Mouse (Mus musculus) ovary, adult 18-20 months (tissue): ENCODE results near the gene Gm7579.
"Not testable (repeated sequence)": the region's sequence is repeated elsewhere in the genome, so short reads cannot be mapped to it uniquely, and the experiment has no call there.

ENCODE experiments used
- DNase-seq: peaks from one replicate; pipeline ENCODE4 v3.0.0; 2022; ENCODE audit warnings: low spot score, mixed read lengths

The Gm7579 gene

DNA sequence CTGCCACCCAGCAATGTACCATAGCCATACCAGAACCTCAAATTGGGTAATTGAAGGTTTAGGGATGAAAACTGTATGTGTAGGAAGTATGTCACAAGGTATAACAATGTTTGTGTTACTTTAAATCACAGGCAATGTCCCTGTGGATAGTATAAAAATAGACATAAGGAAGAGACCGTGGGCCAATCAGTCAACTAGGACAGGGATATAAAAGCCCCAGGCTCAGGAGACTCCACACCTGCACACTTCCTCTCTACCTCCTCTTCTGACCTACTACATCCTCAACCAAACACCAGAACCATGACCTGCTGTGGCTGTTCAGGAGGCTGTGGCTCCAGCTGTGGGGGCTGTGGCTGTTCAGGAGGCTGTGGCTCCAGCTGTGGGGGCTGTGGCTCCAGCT, at the start of gene Gm7579:
Gm7579 (plus strand) TSS at position 301 of the 400 bp plus-strand sequence.
- no peak for DNase-seq

- DNase-seq, result not testable (repeated sequence)
Measured at GRCm38 (mm10) chr7:142165639-142166038, 46.0 kb upstream of the Gm7579 start, which contains the start of gene Gm4553. TSS of gene Gm4553 (minus strand) at chr7:142165739.

DNA sequence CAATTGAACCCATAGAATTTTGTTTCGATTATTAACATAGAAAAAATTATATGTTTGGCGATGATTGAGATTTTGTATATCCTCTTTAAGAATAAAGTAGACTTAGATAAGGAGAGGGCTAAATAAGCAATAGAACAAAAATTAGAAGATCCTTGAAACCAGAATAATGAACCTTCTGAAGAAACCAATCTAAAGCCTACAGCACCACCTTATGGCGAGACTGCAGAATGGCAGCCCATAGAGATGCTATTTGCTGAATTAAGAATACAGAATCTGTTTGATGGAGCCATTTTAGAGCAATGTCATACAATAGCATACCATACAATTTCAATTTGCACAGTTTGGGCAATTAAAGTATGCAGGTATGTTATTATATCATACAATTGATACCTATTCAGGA, 41.8 kb upstream of the Gm7579 start:
- no peak for DNase-seq

DNA sequence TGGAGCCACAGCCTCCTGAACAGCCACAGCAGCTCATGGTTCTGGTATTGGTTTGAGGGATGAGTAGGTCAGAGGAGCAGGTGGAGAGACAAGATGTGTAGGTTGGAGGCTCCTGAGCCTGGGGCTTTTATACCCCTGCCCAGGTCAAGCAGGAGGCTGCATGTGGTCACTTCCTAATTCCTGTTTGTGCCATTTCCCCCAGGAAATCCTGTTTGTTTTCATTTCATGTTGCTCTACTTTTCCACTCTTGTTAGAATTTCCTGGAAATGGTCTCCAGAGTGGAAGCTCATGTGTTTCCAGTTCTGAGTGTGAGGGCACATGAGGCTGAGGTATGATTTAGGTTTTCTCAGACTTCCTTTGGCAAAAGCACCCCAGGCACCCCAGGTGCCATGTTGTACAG, 35.8 kb upstream of the Gm7579 start, which contains the start of gene Krtap5-2:
Krtap5-2 (minus strand) TSS at position 101 of the 400 bp plus-strand sequence.
- DNase-seq, result not testable (repeated sequence)

DNA sequence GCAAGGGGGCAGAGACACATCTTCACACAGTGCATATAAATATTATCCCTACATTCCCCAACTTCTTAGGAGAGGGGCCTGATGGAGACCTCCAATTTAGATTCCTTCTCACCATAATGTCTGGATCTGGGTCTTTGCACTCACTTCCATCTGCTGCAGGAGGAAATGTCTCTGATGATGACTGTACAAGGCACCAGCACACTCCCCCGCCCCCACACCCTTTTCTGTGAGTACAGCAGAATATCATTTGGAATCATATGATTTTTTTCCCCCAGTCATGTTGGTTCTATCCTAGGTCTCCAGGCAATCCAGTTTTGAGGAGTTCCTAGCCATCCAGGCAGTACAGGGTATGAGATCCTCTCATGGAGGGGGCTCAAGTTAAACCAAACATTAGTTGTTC, 33.0 kb upstream of the Gm7579 start:
- DNase-seq, result no peak

DNA sequence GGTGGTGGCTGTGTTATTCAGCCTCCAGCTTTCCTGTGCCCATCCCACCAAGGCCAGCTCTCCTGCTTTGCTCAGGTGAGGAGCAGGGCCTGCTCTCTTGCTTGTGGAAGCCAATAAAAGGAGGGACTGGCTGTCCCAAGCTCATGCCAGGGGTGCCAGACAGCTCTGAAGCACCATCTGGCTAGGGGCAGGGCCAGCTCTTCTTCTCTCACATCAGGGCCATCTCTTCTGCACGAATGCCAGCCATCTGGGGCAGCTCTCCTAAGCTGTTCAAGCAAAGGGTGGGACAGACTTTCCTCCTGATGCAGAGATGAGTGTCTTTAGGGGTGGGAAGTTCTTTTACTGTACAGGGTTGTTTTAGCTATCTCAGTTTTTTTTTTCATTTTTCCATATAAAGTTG, 30.6 kb upstream of the Gm7579 start:
- DNase-seq, result no peak

- DNase-seq, result no peak
Measured at GRCm38 (mm10) chr7:142188156-142188555, 23.5 kb upstream of the Gm7579 start.

GRCm38 (mm10) chr7:142190289-142190688, 21.4 kb upstream of the Gm7579 start, which contains the start of gene Gm10153:
TSS of gene Gm10153 (minus strand) at chr7:142190389.
- DNase-seq, result no peak

GRCm38 (mm10) chr7:142198748-142199147, 12.9 kb upstream of the Gm7579 start:
- no peak for DNase-seq

DNA sequence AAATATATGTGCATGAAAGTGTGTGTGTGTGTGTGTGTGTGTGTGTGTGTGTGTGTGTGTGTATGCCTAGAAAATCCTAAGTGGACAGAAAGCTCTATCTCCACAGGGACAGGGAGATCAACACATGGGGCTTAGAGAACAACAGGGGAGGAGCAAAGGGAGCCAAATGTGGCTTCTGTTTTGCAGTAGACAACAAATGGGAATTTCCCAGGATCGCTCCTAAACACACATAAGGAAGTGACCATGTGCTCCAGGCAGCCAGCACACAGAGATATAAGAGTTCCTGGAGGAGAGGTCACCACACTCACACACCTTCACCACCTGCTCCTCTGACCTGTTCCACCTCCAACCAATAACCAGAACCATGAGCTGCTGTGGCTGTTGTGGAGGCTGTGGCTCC, 10.6 kb upstream of the Gm7579 start, which contains the start of gene Krtap5-3:
Krtap5-3 (plus strand) TSS at position 301 of the 400 bp plus-strand sequence.
- no peak for DNase-seq

DNA sequence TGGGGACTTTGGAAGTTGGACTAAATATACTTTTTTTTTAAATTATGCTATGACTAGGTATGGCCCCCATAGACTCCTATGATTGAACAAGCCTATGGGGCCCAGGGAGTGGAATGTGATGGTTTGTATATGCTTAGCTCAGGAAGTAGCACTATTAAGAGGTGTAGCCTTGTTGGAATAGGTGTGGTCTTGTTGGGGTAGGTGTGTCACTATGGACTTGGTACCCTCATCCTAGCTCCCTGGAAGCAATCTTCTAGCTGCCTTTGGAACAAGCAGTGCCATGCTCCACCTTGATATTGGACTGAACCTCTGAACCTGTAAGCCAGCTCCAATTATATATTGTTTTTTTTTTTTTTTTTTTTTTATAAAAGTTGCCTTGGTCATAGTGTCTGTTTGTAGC, 6.2 kb upstream of the Gm7579 start:
- DNase-seq, result no peak

- not testable (repeated sequence) for DNase-seq
Measured at GRCm38 (mm10) chr7:142206891-142207290, 4.8 kb upstream of the Gm7579 start.

- not testable (repeated sequence) for DNase-seq
Measured at GRCm38 (mm10) chr7:142212136-142212535, 477 bp downstream of the Gm7579 start.

DNA sequence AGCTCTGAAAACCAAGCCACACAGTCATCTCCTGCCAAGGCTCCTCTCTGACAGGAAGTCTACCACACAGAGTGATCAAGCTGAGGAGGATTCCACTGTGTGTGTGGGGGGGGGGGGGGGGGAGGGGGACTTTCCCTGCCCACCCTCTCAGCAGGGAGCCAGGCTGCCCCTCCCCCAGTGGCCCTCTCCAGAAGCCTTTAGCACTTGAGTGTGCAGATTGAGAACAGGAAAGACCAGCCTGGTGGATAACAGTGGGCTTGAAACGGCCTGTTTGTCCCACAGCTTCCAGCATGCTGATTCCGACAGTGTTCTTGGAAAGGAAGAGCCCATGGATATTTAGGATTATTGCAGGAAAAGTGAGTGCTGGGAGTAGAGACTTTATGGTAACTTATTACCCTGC, 12.9 kb downstream of the Gm7579 start:
- no peak for DNase-seq

- DNase-seq, result not testable (repeated sequence)
Measured at GRCm38 (mm10) chr7:142229871-142230270, 18.2 kb downstream of the Gm7579 start, which contains the start of gene Krtap5-5. TSS of gene Krtap5-5 (minus strand) at chr7:142229971.

DNA sequence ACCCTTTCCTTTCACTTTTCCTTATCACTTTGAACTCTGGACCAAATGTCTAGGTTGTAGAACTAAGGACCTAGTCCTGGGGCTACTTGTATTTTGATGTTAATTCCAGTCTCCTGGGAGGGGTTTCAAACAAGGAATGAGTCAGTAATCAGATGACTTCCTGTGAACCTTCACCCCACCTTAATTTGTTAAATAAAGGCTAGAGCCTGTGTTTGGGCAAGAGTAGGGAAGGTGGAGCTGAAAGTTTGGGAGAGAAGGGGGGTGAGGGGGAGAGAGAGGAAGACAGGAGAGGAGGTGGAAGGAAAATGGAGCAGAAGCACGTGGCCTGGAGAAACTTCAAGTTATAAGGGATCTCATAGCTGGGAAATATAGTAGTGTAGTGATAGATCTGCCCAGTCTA, 19.9 kb downstream of the Gm7579 start:
- DNase-seq, result no peak

DNA sequence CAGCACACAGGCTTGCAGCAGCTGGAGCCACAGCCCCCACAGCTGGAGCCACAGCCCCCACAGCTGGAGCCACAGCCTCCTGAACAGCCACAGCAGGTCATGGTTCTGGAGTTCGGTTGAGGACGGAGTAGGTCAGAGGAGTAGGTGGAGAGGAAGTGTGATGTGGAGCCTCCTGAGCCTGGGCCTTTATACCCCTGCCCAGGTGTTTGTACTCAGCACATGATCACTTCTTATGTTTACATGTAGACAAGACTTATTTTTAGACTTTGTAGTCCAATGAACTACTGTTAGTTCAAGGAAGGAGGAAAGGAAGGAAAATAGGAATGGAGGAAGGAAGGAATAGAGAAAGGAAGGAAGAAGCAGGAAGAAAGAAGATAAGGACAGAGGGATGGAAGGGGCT, 29.3 kb downstream of the Gm7579 start, which contains the start of gene Gm40460:
Gm40460 (minus strand) TSS at position 101 of the 400 bp plus-strand sequence.
- DNase-seq, result no peak

- no peak for DNase-seq
Measured at GRCm38 (mm10) chr7:142249824-142250223, 38.2 kb downstream of the Gm7579 start.

- no peak for DNase-seq
Measured at GRCm38 (mm10) chr7:142255517-142255916, 43.9 kb downstream of the Gm7579 start.

DNA sequence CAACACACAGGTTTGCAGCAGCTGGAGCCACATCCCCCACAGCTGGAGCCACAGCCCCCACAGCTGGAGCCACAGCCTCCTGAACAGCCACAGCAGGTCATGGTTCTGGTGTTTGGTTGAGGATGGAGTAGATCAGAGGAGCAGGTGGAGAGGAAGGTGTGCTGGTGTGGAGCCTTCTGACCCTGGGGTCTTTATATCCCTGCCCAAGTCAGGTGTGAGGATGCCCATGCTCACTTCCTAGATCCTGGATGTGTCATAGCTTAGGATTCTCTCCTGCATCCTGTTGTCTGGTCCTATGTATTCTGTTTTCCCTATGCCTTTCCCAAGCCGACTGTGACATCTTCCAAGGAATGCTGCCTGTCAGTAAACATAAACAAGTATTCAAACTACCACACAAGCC, 46.6 kb downstream of the Gm7579 start, which contains the start of gene Gm2431:
Gm2431 (minus strand) TSS at position 101 of the 400 bp plus-strand sequence.
- DNase-seq, result not testable (repeated sequence)
